Mouse (Mus musculus) urinary bladder, postnatal 36 days (tissue): ENCODE results near the gene Nfatc2.

Experiments used
- DNase-seq, 2 experiments: peaks; one replicate each; pipeline ENCODE4 v3.0.0; 2022; ENCODE audit warnings: low spot score in 2 of 2, mixed read lengths in 1 of 2

Nfatc2 gene

GRCm38 (mm10) chr2:168438981-168439452 lies 162.4 kb downstream of the Nfatc2 start:
- DNase-seq: no peak

DNA sequence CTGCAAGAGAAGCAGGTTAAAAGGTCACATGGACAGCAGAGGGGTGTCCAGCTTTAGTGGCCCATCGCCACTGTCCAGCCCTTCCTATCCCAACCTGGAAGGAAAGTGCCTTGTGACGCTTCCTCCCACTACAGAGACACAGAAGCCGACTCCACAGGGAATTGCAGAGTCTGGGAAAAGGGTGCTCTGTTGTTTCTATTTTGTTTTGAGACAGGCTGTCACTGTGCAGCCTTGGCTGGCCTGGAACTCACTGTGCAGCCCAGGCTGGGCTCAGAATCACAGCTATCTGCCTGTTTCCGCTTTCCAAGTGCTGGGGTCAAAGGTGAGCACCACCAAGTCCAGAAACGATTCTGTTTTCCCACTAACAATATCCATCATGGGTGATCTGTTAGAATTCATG lies 167.3 kb downstream of the Nfatc2 start:
- no peak for DNase-seq

- no peak for DNase-seq
Measured at GRCm38 (mm10) chr2:168433392-168433791, 168.1 kb downstream of the Nfatc2 start.

- no peak for DNase-seq
Measured at GRCm38 (mm10) chr2:168432394-168432793, 169.1 kb downstream of the Nfatc2 start.

DNA sequence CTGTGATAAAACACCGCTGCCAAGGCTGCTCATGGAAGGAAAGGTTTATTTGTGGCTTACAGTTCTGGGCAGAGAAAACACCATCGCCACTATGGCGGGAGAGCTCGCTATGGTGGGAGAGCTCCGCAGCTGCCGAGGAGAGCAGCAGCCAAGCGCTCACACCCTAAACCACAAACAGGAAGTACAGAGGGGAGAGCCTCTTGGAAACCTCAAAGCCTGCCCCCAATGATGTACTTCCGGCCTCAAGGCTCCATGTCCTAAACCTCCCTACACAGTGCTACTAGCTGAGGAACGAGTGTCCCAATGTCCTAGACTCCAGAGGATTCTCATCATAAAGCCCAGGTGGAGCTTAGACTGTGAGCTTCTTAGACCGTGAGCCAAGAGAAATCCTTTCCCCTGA lies 171.9 kb downstream of the Nfatc2 start:
- DNase-seq: no peak

DNA sequence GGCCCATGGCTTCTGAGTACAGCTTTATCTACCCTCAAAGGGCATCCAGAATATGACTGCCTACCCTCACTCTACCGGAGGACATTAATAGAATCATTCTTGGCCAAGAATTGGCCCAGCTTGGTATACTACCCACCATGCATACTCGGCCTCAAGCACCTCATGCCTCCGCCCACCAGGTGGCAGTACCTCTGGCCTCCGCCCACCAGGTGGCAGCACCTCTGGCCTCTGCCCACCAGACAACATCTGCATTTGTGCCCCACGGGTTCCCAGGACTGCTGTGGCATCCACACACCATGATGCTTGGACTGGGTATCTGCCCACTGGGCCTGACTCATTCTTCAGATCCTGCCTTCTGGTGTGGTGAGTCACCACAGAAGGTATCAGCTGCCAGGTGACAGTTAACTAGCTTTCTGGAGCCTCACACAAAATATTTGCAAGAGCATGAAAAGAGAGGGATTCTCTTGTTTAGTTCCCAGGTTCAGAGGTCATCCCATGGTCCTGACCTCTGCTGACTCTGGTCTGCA lies 173.0 kb downstream of the Nfatc2 start:
- DNase-seq: no peak
